Mouse (Mus musculus): ENCODE data around the gene Prrt1. TPM values are rescaled to one million over a fixed set of nuclear protein-coding genes. Genes with fewer than 3 reads are reported as not detected.

Gene Prrt1
- total RNA-seq, 4 experiments from 2014 or later, result 90.1 to 149 (median 116) TPM

- peak in 1 of 2 experiments; percentile 87 for DNase-seq (ENCODE audit: low spot score in 2 of 2)
Measured at GRCm38 (mm10) chr17:34627093-34627942, 2.0 kb upstream of the Prrt1 start.

- DNase-seq (ENCODE audit: low spot score in 2 of 2), result no peak
Measured at GRCm38 (mm10) chr17:34627943-34628643, 1.2 kb upstream of the Prrt1 start, which contains the start of gene Ppt2. TSS of gene Ppt2 (minus strand) at chr17:34628510.

GRCm38 (mm10) chr17:34628644-34628967, 727 bp upstream of the Prrt1 start:
- DNase-seq (ENCODE audit: low spot score in 2 of 2), result no peak

- DNase-seq (ENCODE audit: low spot score in 2 of 2), result no peak
Measured at GRCm38 (mm10) chr17:34629796-34630603, 667 bp downstream of the Prrt1 start.

GRCm38 (mm10) chr17:34630761-34631301, 1.5 kb downstream of the Prrt1 start:
- no peak for DNase-seq (ENCODE audit: low spot score in 2 of 2)

GRCm38 (mm10) chr17:34631647-34632046, 2.3 kb downstream of the Prrt1 start:
- DNase-seq (ENCODE audit: low spot score in 2 of 2), result no peak

- DNase-seq (ENCODE audit: low spot score in 2 of 2), result peak; percentile 80 to 88
Measured at GRCm38 (mm10) chr17:34632261-34632691, 2.9 kb downstream of the Prrt1 start.

GRCm38 (mm10) chr17:34635671-34636070, 6.3 kb downstream of the Prrt1 start:
- DNase-seq (ENCODE audit: low spot score in 2 of 2), result no peak

- no peak for DNase-seq (ENCODE audit: low spot score in 2 of 2)
Measured at GRCm38 (mm10) chr17:34637459-34637858, 8.1 kb downstream of the Prrt1 start.

- no peak for DNase-seq (ENCODE audit: low spot score in 2 of 2)
Measured at GRCm38 (mm10) chr17:34639461-34640255, 10.3 kb downstream of the Prrt1 start.

- no peak for DNase-seq (ENCODE audit: low spot score in 2 of 2)
Measured at GRCm38 (mm10) chr17:34640778-34641601, 11.7 kb downstream of the Prrt1 start.

- DNase-seq (ENCODE audit: low spot score in 2 of 2), result no peak
Measured at GRCm38 (mm10) chr17:34641945-34642344, 12.6 kb downstream of the Prrt1 start.

GRCm38 (mm10) chr17:34643379-34643778, 14.0 kb downstream of the Prrt1 start:
- DNase-seq (ENCODE audit: low spot score in 2 of 2), result no peak

- no peak for DNase-seq (ENCODE audit: low spot score in 2 of 2)
Measured at GRCm38 (mm10) chr17:34643944-34644343, 14.6 kb downstream of the Prrt1 start.

- peak; percentile 92 to 95 for DNase-seq (ENCODE audit: low spot score in 2 of 2)
Measured at GRCm38 (mm10) chr17:34644608-34645007, 15.3 kb downstream of the Prrt1 start, which contains the start of gene Fkbpl. TSS of gene Fkbpl (plus strand) at chr17:34644764.

- no peak for DNase-seq (ENCODE audit: low spot score in 2 of 2)
Measured at GRCm38 (mm10) chr17:34645256-34645829, 16.0 kb downstream of the Prrt1 start.

- peak in 1 of 2 experiments; percentile 18 for DNase-seq (ENCODE audit: low spot score in 2 of 2)
Measured at GRCm38 (mm10) chr17:34645831-34646511, 16.6 kb downstream of the Prrt1 start.

- DNase-seq (ENCODE audit: low spot score in 2 of 2), result peak; percentile 80 to 99
Measured at GRCm38 (mm10) chr17:34646906-34647787, 17.8 kb downstream of the Prrt1 start, which contains the start of gene Atf6b. TSS of gene Atf6b (plus strand) at chr17:34647146.
